9 mouse cellular contexts compared by ENCODE assay signal in genomic region chr10:61331046-61331445, GRCm38 (mm10). TPM values are rescaled to one million over a fixed set of nuclear protein-coding genes. Genes with fewer than 3 reads are reported as not detected.
DNase-seq lines count a peak whose midpoint lies in the region; ATAC-seq lines count a peak whose summit lies in the region.
"Had no signal": no experiment of that assay in that cellular context is flagged by ENCODE, and none has a peak within 500 bp of the region (broad histone marks: within the 10 kb centered on the region; RNA-seq: fewer than 3 reads in every experiment).

No protein-coding gene starts in this region.

- H3K9me3 ChIP-seq in forebrain, embryonic 15.5 days = no peaks in the 10 kb centered on the region
- no peaks in the 10 kb centered on the region for H3K9me3 ChIP-seq in forebrain, embryonic 11.5 days (ENCODE audit: control insufficient read depth, low read length)
- no peaks in the 10 kb centered on the region for H3K9me3 ChIP-seq in midbrain, embryonic 15.5 days

- peak overlapping the region; percentile 41 for H3K27ac ChIP-seq in forebrain, embryonic 15.5 days (replicated peaks)
- no peak overlapping the region for H3K27ac ChIP-seq in forebrain, embryonic 11.5 days (ENCODE audit: low read depth, low read length)
- no peak overlapping the region for H3K27ac ChIP-seq in midbrain, embryonic 15.5 days

- no peak for DNase-seq in forebrain, embryonic 11.5 days (ENCODE audit: low spot score)
- peak; percentile 87 for DNase-seq in cerebellum, adult 9-11 months
- DNase-seq in heart, postnatal 10 days = peak; percentile 77 to 79
- DNase-seq in left cerebral cortex, postnatal 36 days (ENCODE audit: low spot score in 2 of 2) = peak; percentile 77 to 81
- no peak for DNase-seq in thymus, adult 18-20 months
- DNase-seq in kidney, postnatal 14 days = no peak

- no peaks in the 10 kb centered on the region for H3K27me3 ChIP-seq in forebrain, embryonic 15.5 days
- no peaks in the 10 kb centered on the region for H3K27me3 ChIP-seq in forebrain, embryonic 11.5 days (ENCODE audit: control insufficient read depth, insufficient read depth, low read length)
- H3K27me3 ChIP-seq in midbrain, embryonic 15.5 days (replicated peaks) = no peaks in the 10 kb centered on the region

- no peak overlapping the region for H3K9ac ChIP-seq in forebrain, embryonic 15.5 days (replicated peaks)
- no peak overlapping the region for H3K9ac ChIP-seq in forebrain, embryonic 11.5 days (ENCODE audit: low read length)
- H3K9ac ChIP-seq in midbrain, embryonic 15.5 days = no peak overlapping the region

- peaks cover 18% of the 10 kb centered on the region for H3K4me1 ChIP-seq in forebrain, embryonic 15.5 days
- 0 out of 2 replicates have a peak, but pooled peaks cover 2% of the 10 kb centered on the region for H3K4me1 ChIP-seq in forebrain, embryonic 11.5 days (replicated peaks; ENCODE audit: control insufficient read depth, insufficient read depth, low read length)
- H3K4me1 ChIP-seq in midbrain, embryonic 15.5 days = peaks cover 6% of the 10 kb centered on the region; the same call in 1 of the 2 replicates

- no peak overlapping the region for H3K4me2 ChIP-seq in forebrain, embryonic 15.5 days (replicated peaks)
- H3K4me2 ChIP-seq in forebrain, embryonic 11.5 days (ENCODE audit: low read depth, low read length, severe bottlenecking) = no peak overlapping the region
- H3K4me2 ChIP-seq in midbrain, embryonic 15.5 days = no peak overlapping the region

- peak; percentile 88 for ATAC-seq in forebrain, embryonic 15.5 days (replicated peaks)
- no peak for ATAC-seq in forebrain, embryonic 11.5 days (replicated peaks; ENCODE audit: low FRiP score)
- ATAC-seq in midbrain, embryonic 15.5 days (replicated peaks) = no peak

- 76% methylated on average over 5 of the region's 5 CpGs for WGBS in forebrain, embryonic 15.5 days
- WGBS in forebrain, embryonic 11.5 days = 89% methylated on average over 5 of the region's 5 CpGs
- WGBS in midbrain, embryonic 15.5 days = 66% methylated on average over 5 of the region's 5 CpGs

- H3K36me3 ChIP-seq in forebrain, embryonic 15.5 days = no peaks in the 10 kb centered on the region
- no peaks in the 10 kb centered on the region for H3K36me3 ChIP-seq in forebrain, embryonic 11.5 days (ENCODE audit: control insufficient read depth, insufficient read depth, low read length)
- H3K36me3 ChIP-seq in midbrain, embryonic 15.5 days (replicated peaks) = no peaks in the 10 kb centered on the region

- no peak overlapping the region for H3K4me3 ChIP-seq in forebrain, embryonic 15.5 days
- no peak overlapping the region for H3K4me3 ChIP-seq in forebrain, embryonic 11.5 days (ENCODE audit: low read depth, low read length)
- no peak overlapping the region for H3K4me3 ChIP-seq in midbrain, embryonic 15.5 days

- intact Hi-C loops in heart, postnatal 10 days (cut with DNase I) = no loop called here
- intact Hi-C loops in left cerebral cortex, postnatal 36 days (cut with DNase I) = no loop called here

RNA-seq across cellular contexts. Expression of gene Prf1, which starts 33.4 kb away (rescaled TPM):
- not detected in 2 replicates for polyA plus RNA-seq in forebrain, embryonic 15.5 days (2015; fragmentation: Nextera tagmentation; extraction: Ambion mirVana)
- polyA plus RNA-seq in forebrain, embryonic 11.5 days (2014; fragmentation: Nextera tagmentation; extraction: Ambion mirVana) = not detected in 2 replicates
- not detected for total RNA-seq in heart, postnatal 10 days (2021)
- not detected for total RNA-seq in left cerebral cortex, postnatal 36 days (2021)
- 0.06 TPM in 1 of 2 replicates, not detected in the other for polyA plus RNA-seq in midbrain, embryonic 15.5 days (2015; fragmentation: Nextera tagmentation; extraction: Ambion mirVana)
- polyA plus RNA-seq: limb, embryonic 11.5 days had no signal

RNA-seq across cellular contexts. Expression of gene Pald1, which starts 52.3 kb away (rescaled TPM):
- polyA plus RNA-seq in forebrain, embryonic 15.5 days (2015; fragmentation: Nextera tagmentation; extraction: Ambion mirVana) = 16.5 and 17.0 TPM in 2 replicates
- 21.3 and 22.9 TPM in 2 replicates for polyA plus RNA-seq in forebrain, embryonic 11.5 days (2014; fragmentation: Nextera tagmentation; extraction: Ambion mirVana)
- total RNA-seq in heart, postnatal 10 days (2021) = 10 to 100 TPM; 43.3 to 44.7 TPM
- total RNA-seq in left cerebral cortex, postnatal 36 days (2021) = 1 to 10 TPM; 7.5 to 9.5 TPM
- 22.5 and 23.7 TPM in 2 replicates for polyA plus RNA-seq in midbrain, embryonic 15.5 days (2015; fragmentation: Nextera tagmentation; extraction: Ambion mirVana)

RNA-seq across cellular contexts. Expression of gene Adamts14, which starts 57.8 kb away (rescaled TPM):
- polyA plus RNA-seq in forebrain, embryonic 15.5 days (2015; fragmentation: Nextera tagmentation; extraction: Ambion mirVana) = 0.13 and 0.20 TPM in 2 replicates
- polyA plus RNA-seq in forebrain, embryonic 11.5 days (2014; fragmentation: Nextera tagmentation; extraction: Ambion mirVana) = 0.56 and 0.60 TPM in 2 replicates
- total RNA-seq in heart, postnatal 10 days (2021) = 1 to 10 TPM; 4.9 to 7.1 TPM
- under 1 TPM; 0.20 to 0.41 TPM for total RNA-seq in left cerebral cortex, postnatal 36 days (2021)
- polyA plus RNA-seq in midbrain, embryonic 15.5 days (2015; fragmentation: Nextera tagmentation; extraction: Ambion mirVana) = 0.36 and 0.43 TPM in 2 replicates

Comparison
In these comparisons a context has a peak if more than half of its experiments do, and no peak if none do; other contexts are left out.
1. DNase-seq: peak in cerebellum, adult 9-11 months (single experiment), heart, postnatal 10 days (2 of 2) and left cerebral cortex, postnatal 36 days (2 of 2); none in forebrain, embryonic 11.5 days (single experiment), thymus, adult 18-20 months (0 of 2) and kidney, postnatal 14 days (single experiment).